Mouse (Mus musculus): ENCODE measurements around the gene Rabep1. TPM values are rescaled to one million over a fixed set of nuclear protein-coding genes. Genes with fewer than 3 reads are reported as not detected.

Rabep1 gene
- total and polyA plus RNA-seq, 2 experiments, result 3.5 to 29.1 TPM

- TF ChIP-seq CTCF (IDR thresholded peaks at IDR 0.05; ENCODE audit: low read depth, low read length), result no peak
- no peak for TF ChIP-seq POLR2A (IDR thresholded peaks at IDR 0.05; ENCODE audit: extremely low read depth, insufficient read depth, low read length)
These were observed 11.2 kb upstream of the Rabep1 start for GRCm38 (mm10) chr11:70833408-70833807.

GRCm38 (mm10) chr11:70833831-70834230 is 10.7 kb upstream of the Rabep1 start:
- Histone ChIP-seq H3K27ac (replicated peaks; ENCODE audit: insufficient read depth, low read depth, low read length) (no peak overlapping the region), H3K4me1 (ENCODE audit: control insufficient read depth, insufficient read depth, low read length) (peaks cover 21% of the 10 kb centered on the region), H3K9ac (ENCODE audit: low read depth, low read length) (no peak overlapping the region), H3K4me3 (ENCODE audit: insufficient read depth, low read depth, low read length) (no peak overlapping the region), H3K79me2 (ENCODE audit: control insufficient read depth, insufficient read depth, low read length) (no peaks in the 10 kb centered on the region), H3K27me3 (ENCODE audit: control insufficient read depth, insufficient read depth, low read length) (no peaks in the 10 kb centered on the region), H3K36me3 (ENCODE audit: control insufficient read depth, insufficient read depth, low read length) (no peaks in the 10 kb centered on the region)
- TF ChIP-seq POLR2A (IDR thresholded peaks at IDR 0.05; ENCODE audit: extremely low read depth, insufficient read depth, low read length) (no peak), CTCF (IDR thresholded peaks at IDR 0.05; ENCODE audit: low read depth, low read length) (no peak)
- DNase-seq (ENCODE audit: extremely low read depth, low read depth, low spot score), result no peak
- 90% methylated on average over 3 of the region's 3 CpGs for WGBS

More at GRCm38 (mm10) chr11:70833408-70833807, 11.2 kb upstream of the Rabep1 start:
- H3K4me3 ChIP-seq (ENCODE audit: insufficient read depth, low read depth, low read length), result no peak overlapping the region
- H3K4me1 ChIP-seq (ENCODE audit: control insufficient read depth, insufficient read depth, low read length), result peaks cover 17% of the 10 kb centered on the region
- no peaks in the 10 kb centered on the region for H3K27me3 ChIP-seq (ENCODE audit: control insufficient read depth, insufficient read depth, low read length)
- H3K79me2 ChIP-seq (ENCODE audit: control insufficient read depth, insufficient read depth, low read length), result no peaks in the 10 kb centered on the region
- no peaks in the 10 kb centered on the region for H3K36me3 ChIP-seq (ENCODE audit: control insufficient read depth, insufficient read depth, low read length)
- no peak for DNase-seq (ENCODE audit: extremely low read depth, low read depth, low spot score)
- no peak overlapping the region for H3K9ac ChIP-seq (ENCODE audit: low read depth, low read length)
- no peak overlapping the region for H3K27ac ChIP-seq (replicated peaks; ENCODE audit: insufficient read depth, low read depth, low read length)

GRCm38 (mm10) chr11:70835381-70835831 is 9.2 kb upstream of the Rabep1 start:
- TF ChIP-seq POLR2A (IDR thresholded peaks at IDR 0.05; ENCODE audit: extremely low read depth, insufficient read depth, low read length) (no peak), CTCF (IDR thresholded peaks at IDR 0.05; ENCODE audit: low read depth, low read length) (no peak)
- peaks cover 19% of the 10 kb centered on the region for H3K4me1 ChIP-seq (ENCODE audit: control insufficient read depth, insufficient read depth, low read length)
- no peaks in the 10 kb centered on the region for H3K27me3 ChIP-seq (ENCODE audit: control insufficient read depth, insufficient read depth, low read length)
- WGBS, result 21% methylated on average over 6 of the region's 6 CpGs
- DNase-seq (ENCODE audit: extremely low read depth, low read depth, low spot score), result peak; percentile 88
- H3K79me2 ChIP-seq (ENCODE audit: control insufficient read depth, insufficient read depth, low read length), result no peaks in the 10 kb centered on the region
- H3K27ac ChIP-seq (replicated peaks; ENCODE audit: insufficient read depth, low read depth, low read length), result peak overlapping the region; percentile 99
- no peaks in the 10 kb centered on the region for H3K36me3 ChIP-seq (ENCODE audit: control insufficient read depth, insufficient read depth, low read length)
- H3K9ac ChIP-seq (ENCODE audit: low read depth, low read length), result peak overlapping the region; percentile 77
- H3K4me3 ChIP-seq (ENCODE audit: insufficient read depth, low read depth, low read length), result peak overlapping the region; percentile 52

- DNase-seq (ENCODE audit: extremely low read depth, low read depth, low spot score), result peak; percentile 91
- H3K27me3 ChIP-seq (ENCODE audit: control insufficient read depth, insufficient read depth, low read length), result no peaks in the 10 kb centered on the region
- TF ChIP-seq CTCF (IDR thresholded peaks at IDR 0.05; ENCODE audit: low read depth, low read length) (no peak), POLR2A (IDR thresholded peaks at IDR 0.05; ENCODE audit: extremely low read depth, insufficient read depth, low read length) (no peak)
- no peak overlapping the region for H3K4me3 ChIP-seq (ENCODE audit: insufficient read depth, low read depth, low read length)
- no peak overlapping the region for H3K9ac ChIP-seq (ENCODE audit: low read depth, low read length)
- H3K27ac ChIP-seq (replicated peaks; ENCODE audit: insufficient read depth, low read depth, low read length), result peak overlapping the region; percentile 92
- peaks cover 30% of the 10 kb centered on the region for H3K4me1 ChIP-seq (ENCODE audit: control insufficient read depth, insufficient read depth, low read length)
- 15% methylated on average over 3 of the region's 3 CpGs for WGBS
- H3K36me3 ChIP-seq (ENCODE audit: control insufficient read depth, insufficient read depth, low read length), result no peaks in the 10 kb centered on the region
- H3K79me2 ChIP-seq (ENCODE audit: control insufficient read depth, insufficient read depth, low read length), result no peaks in the 10 kb centered on the region
These were observed 7.5 kb upstream of the Rabep1 start for GRCm38 (mm10) chr11:70837031-70837430.

- no peak overlapping the region for H3K4me3 ChIP-seq (ENCODE audit: insufficient read depth, low read depth, low read length)
- no peak overlapping the region; the same call in 1 of the 2 replicates for H3K27ac ChIP-seq (replicated peaks; ENCODE audit: insufficient read depth, low read depth, low read length)
- H3K4me1 ChIP-seq (ENCODE audit: control insufficient read depth, insufficient read depth, low read length), result peaks cover 33% of the 10 kb centered on the region
- H3K79me2 ChIP-seq (ENCODE audit: control insufficient read depth, insufficient read depth, low read length), result no peaks in the 10 kb centered on the region
- H3K9ac ChIP-seq (ENCODE audit: low read depth, low read length), result no peak overlapping the region
- 5% methylated on average over 2 of the region's 2 CpGs for WGBS
- DNase-seq (ENCODE audit: extremely low read depth, low read depth, low spot score), result peak; percentile 50
- TF ChIP-seq POLR2A (IDR thresholded peaks at IDR 0.05; ENCODE audit: extremely low read depth, insufficient read depth, low read length), result no peak
- TF ChIP-seq CTCF (IDR thresholded peaks at IDR 0.05; ENCODE audit: low read depth, low read length), result no peak
- H3K36me3 ChIP-seq (ENCODE audit: control insufficient read depth, insufficient read depth, low read length), result no peaks in the 10 kb centered on the region
- no peaks in the 10 kb centered on the region for H3K27me3 ChIP-seq (ENCODE audit: control insufficient read depth, insufficient read depth, low read length)
These were observed 6.0 kb upstream of the Rabep1 start for GRCm38 (mm10) chr11:70838610-70839009.

GRCm38 (mm10) chr11:70842983-70843382 is 1.6 kb upstream of the Rabep1 start:
- H3K9ac ChIP-seq (ENCODE audit: low read depth, low read length), result no peak overlapping the region
- 20% methylated on average over 4 of the region's 4 CpGs for WGBS
- H3K4me3 ChIP-seq (ENCODE audit: insufficient read depth, low read depth, low read length), result no peak overlapping the region
- no peaks in the 10 kb centered on the region for H3K36me3 ChIP-seq (ENCODE audit: control insufficient read depth, insufficient read depth, low read length)
- DNase-seq (ENCODE audit: extremely low read depth, low read depth, low spot score), result peak; percentile 81
- no peaks in the 10 kb centered on the region for H3K27me3 ChIP-seq (ENCODE audit: control insufficient read depth, insufficient read depth, low read length)
- no peak overlapping the region; the same call in 1 of the 2 replicates for H3K27ac ChIP-seq (replicated peaks; ENCODE audit: insufficient read depth, low read depth, low read length)
- H3K79me2 ChIP-seq (ENCODE audit: control insufficient read depth, insufficient read depth, low read length), result peaks cover 8% of the 10 kb centered on the region
- no peak for TF ChIP-seq POLR2A (IDR thresholded peaks at IDR 0.05; ENCODE audit: extremely low read depth, insufficient read depth, low read length)
- TF ChIP-seq CTCF (IDR thresholded peaks at IDR 0.05; ENCODE audit: low read depth, low read length), result no peak
- peaks cover 31% of the 10 kb centered on the region for H3K4me1 ChIP-seq (ENCODE audit: control insufficient read depth, insufficient read depth, low read length)
